Mouse (Mus musculus) testis, adult 2 months (tissue): ENCODE data around the gene Nr0b2.

Experiments
- CTCF ChIP-seq: fragments of 200-500 bp; IDR thresholded peaks from 2 replicates; pipeline ENCODE4 v1.5.1; 2012; ENCODE audit warnings: low read depth, mild to moderate bottlenecking, inconsistent platforms, low read length, moderate library complexity; ENCODE audit not compliant: control insufficient read depth, insufficient read depth, insufficient replicate concordance
- POLR2A ChIP-seq: fragments of 200-500 bp; IDR thresholded peaks from 2 replicates; pipeline ENCODE4 v1.6.1; 2012; ENCODE audit warnings: low read depth, mild to moderate bottlenecking, inconsistent platforms, low read length, moderate library complexity; ENCODE audit not compliant: control insufficient read depth

- TF ChIP-seq CTCF (peak; percentile 92; the same call in 1 of the 2 replicates), POLR2A (no peak)
Measured at GRCm38 (mm10) chr4:133592570-133592969, 39.4 kb downstream of the Nr0b2 start.
